In genomic region chr4:59332691-59333423, GRCm38 (mm10) we compare ENCODE assay signal across 21 mouse cellular contexts.
A peak's percentile ranks its signal among the peaks of the same experiment; 100 is the strongest.
DNase-seq lines count a peak whose midpoint lies in the region; ATAC-seq and TF ChIP-seq lines count a peak whose summit lies in the region.
"Had no signal": no experiment of that assay in that cellular context is flagged by ENCODE, and none has a peak within 500 bp of the region (broad histone marks: within the 10 kb centered on the region; RNA-seq: fewer than 3 reads in every experiment).

No protein-coding gene starts in this region.

- no peak for ATAC-seq in liver, embryonic 12.5 days
- no peak for ATAC-seq in forebrain, embryonic 11.5 days (replicated peaks; ENCODE audit: low FRiP score)
- ATAC-seq in forebrain, postnatal 0 days = no peak
- ATAC-seq: midbrain, embryonic 15.5 days had no signal

- H3K27me3 ChIP-seq in liver, embryonic 12.5 days (replicated peaks) = no peaks in the 10 kb centered on the region
- H3K27me3 ChIP-seq in MEL (ENCODE audit: control insufficient read depth in 1 of 2, insufficient read depth in 2 of 2, low read length in 2 of 2) = no peaks in the 10 kb centered on the region
- no peaks in the 10 kb centered on the region for H3K27me3 ChIP-seq in forebrain, embryonic 11.5 days (ENCODE audit: control insufficient read depth, insufficient read depth, low read length)
- H3K27me3 ChIP-seq in forebrain, postnatal 0 days (ENCODE audit: insufficient read depth, low read length) = no peaks in the 10 kb centered on the region
- H3K27me3 ChIP-seq: embryonic facial prominence, embryonic 15.5 days; hindbrain, embryonic 13.5 days; megakaryocyte, embryonic 14.5 days; midbrain, embryonic 15.5 days had no signal

- DNase-seq in liver (no peak), 416B (ENCODE audit: low read depth) (peak; percentile 23), MEL (ENCODE audit: low read depth, low spot score) (no peak)
- DNase-seq in forebrain, embryonic 11.5 days (ENCODE audit: low spot score) = no peak
- DNase-seq in forebrain, postnatal 0 days = no peak
- DNase-seq: cerebellum, adult 2 months; cerebellum, postnatal 36 days; gastrocnemius, postnatal 14 days; heart, postnatal 10 days; kidney, adult 9 months; lung, postnatal 14 days; right cerebral cortex, postnatal 25 days had no signal

- TF ChIP-seq CTCF in MEL (IDR thresholded peaks at IDR 0.05 in 2 of 3, conservative IDR thresholded peaks at IDR 0.05 in 1 of 3; ENCODE audit: control insufficient read depth in 1 of 3, insufficient read depth in 1 of 3, low read depth in 2 of 3, low read length in 3 of 3, poor library complexity in 1 of 3, severe bottlenecking in 1 of 3) = no peak
- TF ChIP-seq CTCF in forebrain, postnatal 0 days (IDR thresholded peaks at IDR 0.05; ENCODE audit: low read depth) = no peak

- WGBS in liver, embryonic 12.5 days (ENCODE audit: insufficient replicate concordance) = 82% methylated on average over 9 of the region's 9 CpGs
- 91% methylated on average over 9 of the region's 9 CpGs for WGBS in macrophage (ENCODE audit: missing documents)
- 92% methylated on average over 9 of the region's 9 CpGs for WGBS in forebrain, embryonic 11.5 days
- 95% methylated on average over 9 of the region's 9 CpGs for WGBS in forebrain, postnatal 0 days

- no peak for TF ChIP-seq RAD21 in MEL (IDR thresholded peaks at IDR 0.05; ENCODE audit: low read depth, low read length)

- no peak overlapping the region for H3K9ac ChIP-seq in liver, embryonic 12.5 days
- H3K9ac ChIP-seq in MEL (ENCODE audit: control insufficient read depth, low read depth, low read length, poor library complexity, severe bottlenecking) = no peak overlapping the region
- no peak overlapping the region for H3K9ac ChIP-seq in forebrain, embryonic 11.5 days (ENCODE audit: low read length)
- no peak overlapping the region for H3K9ac ChIP-seq in forebrain, postnatal 0 days
- H3K9ac ChIP-seq: embryonic facial prominence, embryonic 15.5 days; hindbrain, embryonic 13.5 days; midbrain, embryonic 15.5 days had no signal

- no peak for TF ChIP-seq POLR2A in MEL (IDR thresholded peaks at IDR 0.05; ENCODE audit: control insufficient read depth in 1 of 2, insufficient read depth in 1 of 2, low read depth in 1 of 2, low read length in 2 of 2, poor library complexity in 1 of 2)

- H3K4me1 ChIP-seq in liver, embryonic 12.5 days = peaks cover 17% of the 10 kb centered on the region
- H3K4me1 ChIP-seq in MEL (ENCODE audit: control insufficient read depth in 1 of 2, insufficient read depth in 2 of 2, low read length in 2 of 2) = peaks cover 3 to 11% of the 10 kb centered on the region in 2 experiments
- no peaks in the 10 kb centered on the region for H3K4me1 ChIP-seq in forebrain, embryonic 11.5 days (replicated peaks; ENCODE audit: control insufficient read depth, insufficient read depth, low read length)
- H3K4me1 ChIP-seq in forebrain, postnatal 0 days (ENCODE audit: insufficient read depth) = 0 out of 2 replicates have a peak, but pooled peaks cover 5% of the 10 kb centered on the region

- H3K4me3 ChIP-seq in liver, embryonic 12.5 days = no peak overlapping the region
- no peak overlapping the region for H3K4me3 ChIP-seq in MEL (ENCODE audit: control insufficient read depth in 1 of 2, insufficient read depth in 1 of 2, low read depth in 2 of 2, low read length in 2 of 2)
- no peak overlapping the region for H3K4me3 ChIP-seq in macrophage (ENCODE audit: inconsistent target)
- H3K4me3 ChIP-seq in forebrain, embryonic 11.5 days (ENCODE audit: low read depth, low read length) = no peak overlapping the region
- no peak overlapping the region for H3K4me3 ChIP-seq in forebrain, postnatal 0 days (ENCODE audit: low read depth, low read length)
- H3K4me3 ChIP-seq: embryonic facial prominence, embryonic 15.5 days; forebrain, embryonic 10.5 days; heart, embryonic 10.5 days; hindbrain, embryonic 13.5 days; megakaryocyte, embryonic 14.5 days; midbrain, embryonic 15.5 days had no signal

- 0 out of 2 replicates have a peak overlapping the region, but pooled peaks have one; percentile 76 for H3K27ac ChIP-seq in liver, embryonic 12.5 days
- H3K27ac ChIP-seq in MEL (ENCODE audit: control insufficient read depth, low read depth, low read length) = no peak overlapping the region
- H3K27ac ChIP-seq in macrophage = peak overlapping the region; percentile 92
- H3K27ac ChIP-seq in forebrain, embryonic 11.5 days (ENCODE audit: low read depth, low read length) = no peak overlapping the region
- H3K27ac ChIP-seq in forebrain, postnatal 0 days (ENCODE audit: low read depth, low read length) = no peak overlapping the region
- H3K27ac ChIP-seq: forebrain, embryonic 10.5 days; hindbrain, embryonic 13.5 days; midbrain, embryonic 15.5 days had no signal

- H3K79me2 ChIP-seq in MEL (ENCODE audit: control insufficient read depth, insufficient read depth, low read length, poor library complexity) = no peaks in the 10 kb centered on the region
- H3K79me2 ChIP-seq in macrophage (ENCODE audit: inconsistent target) = no peaks in the 10 kb centered on the region

- no peaks in the 10 kb centered on the region for H3K9me3 ChIP-seq in liver, embryonic 12.5 days (replicated peaks)
- no peaks in the 10 kb centered on the region for H3K9me3 ChIP-seq in MEL (replicated peaks; ENCODE audit: insufficient read depth, low read length)
- no peaks in the 10 kb centered on the region for H3K9me3 ChIP-seq in forebrain, embryonic 11.5 days (ENCODE audit: control insufficient read depth, low read length)
- no peaks in the 10 kb centered on the region for H3K9me3 ChIP-seq in forebrain, postnatal 0 days (ENCODE audit: low read length)
- H3K9me3 ChIP-seq: embryonic facial prominence, embryonic 15.5 days; forebrain, embryonic 10.5 days; G1E; heart, embryonic 10.5 days; hindbrain, embryonic 13.5 days; megakaryocyte, embryonic 14.5 days; midbrain, embryonic 15.5 days had no signal

- peaks cover 84% of the 10 kb centered on the region for H3K36me3 ChIP-seq in liver, embryonic 12.5 days
- peaks cover 8 to 24% of the 10 kb centered on the region in 2 experiments for H3K36me3 ChIP-seq in MEL (ENCODE audit: control insufficient read depth in 1 of 2, insufficient read depth in 2 of 2, low read length in 2 of 2)
- H3K36me3 ChIP-seq in macrophage (ENCODE audit: inconsistent target) = no peaks in the 10 kb centered on the region
- no peaks in the 10 kb centered on the region for H3K36me3 ChIP-seq in forebrain, embryonic 11.5 days (ENCODE audit: control insufficient read depth, insufficient read depth, low read length)
- H3K36me3 ChIP-seq in forebrain, postnatal 0 days (ENCODE audit: insufficient read depth) = no peaks in the 10 kb centered on the region
- H3K36me3 ChIP-seq: embryonic facial prominence, embryonic 15.5 days; forebrain, embryonic 10.5 days; heart, embryonic 10.5 days; hindbrain, embryonic 13.5 days; midbrain, embryonic 15.5 days had no signal

- TF ChIP-seq EP300 in MEL (IDR thresholded peaks at IDR 0.05; ENCODE audit: low read depth in 1 of 2, low read length in 2 of 2) = no peak

- H3K4me2 ChIP-seq in liver, embryonic 12.5 days = no peak overlapping the region
- H3K4me2 ChIP-seq in forebrain, embryonic 11.5 days (ENCODE audit: low read depth, low read length, severe bottlenecking) = no peak overlapping the region
- H3K4me2 ChIP-seq in forebrain, postnatal 0 days (ENCODE audit: low read depth) = no peak overlapping the region
- H3K4me2 ChIP-seq: embryonic facial prominence, embryonic 15.5 days; hindbrain, embryonic 13.5 days; midbrain, embryonic 15.5 days had no signal

TF ChIP-seq in MEL, 35 proteins besides CTCF, POLR2A, EP300 and RAD21:
- TF ChIP-seq HCFC1 (IDR thresholded peaks at IDR 0.05; ENCODE audit: low read depth, low read length) (no peak), TAL1 (IDR thresholded peaks at IDR 0.05; ENCODE audit: low read length) (no peak), RCOR1 (IDR thresholded peaks at IDR 0.05; ENCODE audit: low read depth, low read length) (no peak), SMC3 (IDR thresholded peaks at IDR 0.05; ENCODE audit: low read depth, low read length) (no peak), JUND (IDR thresholded peaks at IDR 0.05; ENCODE audit: low read depth, low read length) (no peak), ELF1 (IDR thresholded peaks at IDR 0.05; ENCODE audit: low read depth, low read length) (no peak), NELFE (IDR thresholded peaks at IDR 0.05; ENCODE audit: low read depth, low read length) (no peak), ZKSCAN1 (IDR thresholded peaks at IDR 0.05; ENCODE audit: low read depth, low read length) (peak; percentile 59; the same call in 1 of the 2 replicates), UBTF (IDR thresholded peaks at IDR 0.05; ENCODE audit: borderline replicate concordance, insufficient read depth, low read depth, low read length) (no peak)

Comparison
In these comparisons a context has a peak if more than half of its experiments do, and no peak if none do; other contexts are left out.
1. H3K27ac ChIP-seq: peak in liver, embryonic 12.5 days (single experiment) and macrophage (single experiment); none in MEL (single experiment), forebrain, embryonic 11.5 days (single experiment) and forebrain, postnatal 0 days (single experiment).